Mouse (Mus musculus) kidney, adult 2 months (tissue): ENCODE measurements around the gene Slc25a17. TPM values are rescaled to one million over a fixed set of nuclear protein-coding genes. Genes with fewer than 3 reads are reported as not detected.

ENCODE experiments used
- DNase-seq: peaks from one replicate; pipeline ENCODE4 v3.0.0; 2021
- H3K27ac ChIP-seq: fragments of 200-500 bp; 2 replicates; pipeline ENCODE4 v1.5.1; 2012; ENCODE audit warnings: low read depth, low read length, control low read depth, inconsistent platforms; ENCODE audit not compliant: insufficient read depth
- H3K27me3 ChIP-seq: fragments of 200-500 bp; replicated peaks from 2 replicates; pipeline ENCODE4 v1.6.1; 2012; ENCODE audit warnings: mild to moderate bottlenecking, moderate library complexity, low read length, inconsistent platforms; ENCODE audit not compliant: control insufficient read depth, insufficient read depth
- H3K36me3 ChIP-seq: fragments of 200-500 bp; 2 replicates; pipeline ENCODE4 v1.6.1; 2012; ENCODE audit warnings: mild to moderate bottlenecking, moderate library complexity, low read length, inconsistent platforms; ENCODE audit not compliant: control insufficient read depth, insufficient read depth
- H3K4me1 ChIP-seq: fragments of 200-500 bp; 2 replicates; pipeline ENCODE4 v1.6.1; 2011; ENCODE audit warnings: low read length; ENCODE audit not compliant: control insufficient read depth, insufficient read depth
- H3K4me3 ChIP-seq: fragments of 200-500 bp; 2 replicates; pipeline ENCODE4 v1.5.1; 2011; ENCODE audit warnings: mild to moderate bottlenecking, low read depth, low read length, control low read depth; ENCODE audit not compliant: insufficient read depth
- CTCF ChIP-seq: fragments of 200-500 bp; conservative IDR thresholded peaks from 2 replicates; pipeline ENCODE4 v1.5.1; 2011; ENCODE audit warnings: low read depth, mild to moderate bottlenecking, control low read depth, low read length, moderate library complexity, mixed read lengths; ENCODE audit not compliant: insufficient read depth, insufficient read length
- POLR2A ChIP-seq: fragments of 200-500 bp; IDR thresholded peaks from one replicate; pipeline ENCODE4 v1.6.1; 2011; ENCODE audit warnings: low read depth, low read length, control low read depth
- WGBS: fragments of 180-500 bp; shearing (Covaris S2); methylation state at CpG from one replicate; pipeline ENCODE4 v1.1.7; 2018; 5-methylcytosine and 5-hydroxymethylcytosine counted together
- polyA plus RNA-seq: library from polyadenylated mRNA; depleted of rRNA; stranded (reverse); fragments of >200 nt; gene quantifications from 2 replicates; pipeline ENCODE4 v1.2.3, GENCODE M21; 2012

Gene Slc25a17
- polyA plus RNA-seq, 1 experiment: 78.3 TPM

- H3K4me1 ChIP-seq: peaks cover 9% of the 10 kb centered on the region; the same call in 1 of the 2 replicates
- WGBS: 45% methylated on average over 8 of the region's 8 CpGs
- DNase-seq: peak; percentile 74
Measured at GRCm38 (mm10) chr15:81394211-81394915, 33.8 kb upstream of the Slc25a17 start.

GRCm38 (mm10) chr15:81392997-81393396, 32.4 kb upstream of the Slc25a17 start:
- no peaks in the 10 kb centered on the region for H3K27me3 ChIP-seq
- no peak for TF ChIP-seq CTCF
- TF ChIP-seq POLR2A: no peak
- DNase-seq: peak; percentile 24
- no peak overlapping the region for H3K27ac ChIP-seq
- H3K36me3 ChIP-seq: peaks cover 4% of the 10 kb centered on the region
- no peak overlapping the region for H3K4me3 ChIP-seq
- peaks cover 9% of the 10 kb centered on the region; the same call in 1 of the 2 replicates for H3K4me1 ChIP-seq

More at GRCm38 (mm10) chr15:81394211-81394915, 33.8 kb upstream of the Slc25a17 start:
- TF ChIP-seq CTCF (no peak), POLR2A (no peak)
- no peaks in the 10 kb centered on the region for H3K27me3 ChIP-seq
- H3K36me3 ChIP-seq: peaks cover 4% of the 10 kb centered on the region
- H3K27ac ChIP-seq: peak overlapping the region; percentile 44
- no peak overlapping the region for H3K4me3 ChIP-seq

GRCm38 (mm10) chr15:81386327-81386726, 25.7 kb upstream of the Slc25a17 start:
- DNase-seq: no peak
- Histone ChIP-seq H3K36me3 (peaks cover 14% of the 10 kb centered on the region), H3K4me1 (no peaks in the 10 kb centered on the region), H3K27ac (no peak overlapping the region), H3K4me3 (no peak overlapping the region), H3K27me3 (no peaks in the 10 kb centered on the region)
- 98% methylated on average over 5 of the region's 5 CpGs for WGBS
- TF ChIP-seq CTCF: 0 out of 2 replicates have a peak, but pooled peaks have one; percentile 32
- no peak for TF ChIP-seq POLR2A

GRCm38 (mm10) chr15:81378845-81379244, 18.2 kb upstream of the Slc25a17 start:
- H3K36me3 ChIP-seq: peaks cover 10% of the 10 kb centered on the region
- H3K27ac ChIP-seq: no peak overlapping the region
- no peak overlapping the region for H3K4me3 ChIP-seq
- H3K27me3 ChIP-seq: no peaks in the 10 kb centered on the region
- DNase-seq: no peak
- WGBS: 82% methylated on average over 2 of the region's 2 CpGs
- no peaks in the 10 kb centered on the region for H3K4me1 ChIP-seq
- TF ChIP-seq POLR2A (no peak), CTCF (no peak)

GRCm38 (mm10) chr15:81374621-81375020, 14.0 kb upstream of the Slc25a17 start:
- WGBS: 82% methylated on average over 11 of the region's 11 CpGs
- Histone ChIP-seq H3K27me3 (no peaks in the 10 kb centered on the region), H3K4me1 (no peaks in the 10 kb centered on the region), H3K36me3 (peaks cover 11% of the 10 kb centered on the region), H3K4me3 (no peak overlapping the region), H3K27ac (no peak overlapping the region)
- TF ChIP-seq POLR2A: no peak
- no peak for TF ChIP-seq CTCF
- no peak for DNase-seq

GRCm38 (mm10) chr15:81370356-81370755, 9.7 kb upstream of the Slc25a17 start:
- Histone ChIP-seq H3K27me3 (no peaks in the 10 kb centered on the region), H3K36me3 (peaks cover 16% of the 10 kb centered on the region), H3K27ac (0 out of 2 replicates have a peak overlapping the region, but pooled peaks have one; percentile 35), H3K4me1 (peaks cover 3% of the 10 kb centered on the region; the same call in 1 of the 2 replicates), H3K4me3 (no peak overlapping the region)
- DNase-seq: no peak
- TF ChIP-seq POLR2A (no peak), CTCF (no peak)
- WGBS: 85% methylated on average over 1 of the region's 1 CpGs

- Histone ChIP-seq H3K4me3 (no peak overlapping the region), H3K27ac (peak overlapping the region; percentile 56; the same call in 1 of the 2 replicates), H3K36me3 (peaks cover 14% of the 10 kb centered on the region), H3K4me1 (peaks cover 8% of the 10 kb centered on the region; the same call in 1 of the 2 replicates), H3K27me3 (no peaks in the 10 kb centered on the region)
- peak; percentile 65 for DNase-seq
- no peak for TF ChIP-seq POLR2A
- TF ChIP-seq CTCF: no peak
- 46% methylated on average over 1 of the region's 1 CpGs for WGBS
Measured at GRCm38 (mm10) chr15:81368601-81369000, 8.0 kb upstream of the Slc25a17 start.
